Mouse (Mus musculus) CH12.LX (cell line): ENCODE measurements around the gene Dag1.

ENCODE experiments used
- CTCF ChIP-seq, 2 experiments: IDR thresholded peaks in 1 of 2; conservative IDR thresholded peaks in 1 of 2; 2 replicates each; pipeline ENCODE4 v1.5.1; 2011 to 2012; ENCODE audit warnings: low read depth in 2 of 2, low read length in 2 of 2, improper control_type of control experiment in 1 of 2, inconsistent platforms in 1 of 2, mild to moderate bottlenecking in 1 of 2, moderate library complexity in 1 of 2
- EP300 ChIP-seq: IDR thresholded peaks from 2 replicates; pipeline ENCODE4 v1.6.1; 2011; ENCODE audit warnings: low read length, improper control_type of control experiment
- HCFC1 ChIP-seq: IDR thresholded peaks from 2 replicates; pipeline ENCODE4 v1.6.1; 2012; ENCODE audit warnings: low read depth, mild to moderate bottlenecking, inconsistent platforms, low read length, improper control_type of control experiment
- KAT2A ChIP-seq: IDR thresholded peaks from 2 replicates; pipeline ENCODE4 v1.6.1; 2012; ENCODE audit warnings: low read length, improper control_type of control experiment, inconsistent platforms; ENCODE audit not compliant: insufficient replicate concordance
- MAX ChIP-seq: IDR thresholded peaks from 2 replicates; pipeline ENCODE4 v1.6.1; 2011; ENCODE audit warnings: low read length, improper control_type of control experiment
- MEF2A ChIP-seq: IDR thresholded peaks from 2 replicates; pipeline ENCODE4 v1.6.1; 2014; ENCODE audit warnings: low read depth, mild to moderate bottlenecking, inconsistent platforms, low read length, improper control_type of control experiment, borderline replicate concordance
- NRF1 ChIP-seq: IDR thresholded peaks from 2 replicates; pipeline ENCODE4 v1.6.1; 2014; ENCODE audit warnings: low read depth, mild to moderate bottlenecking, inconsistent platforms, low read length, improper control_type of control experiment, moderate library complexity
- PAX5 ChIP-seq: IDR thresholded peaks from 2 replicates; pipeline ENCODE4 v1.6.1; 2012; ENCODE audit warnings: low read length, inconsistent platforms, mixed read lengths
- POLR2A ChIP-seq: IDR thresholded peaks from 2 replicates; pipeline ENCODE4 v1.6.1; 2011; ENCODE audit warnings: low read depth, mild to moderate bottlenecking, improper control_type of control experiment, low read length

DNA sequence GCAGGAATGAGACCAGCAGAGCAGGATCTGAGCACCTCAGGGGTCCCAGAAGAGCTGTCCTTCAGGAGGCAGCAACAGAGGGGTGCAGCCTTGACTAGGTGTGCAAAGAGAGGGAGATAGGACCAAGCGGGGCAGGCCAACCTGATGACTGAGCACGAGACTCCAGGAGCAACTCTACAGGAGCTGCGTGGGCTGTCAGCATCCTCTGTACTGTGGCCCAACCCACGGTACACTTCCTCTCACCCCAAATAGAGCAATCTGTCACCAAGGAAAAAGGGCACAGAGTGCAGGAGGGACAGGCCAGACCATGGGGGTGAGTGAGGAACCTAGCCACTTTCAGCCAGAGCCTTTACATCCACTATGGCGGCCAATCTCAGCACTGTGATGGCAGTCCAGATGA, 107.0 kb downstream of the Dag1 start:
- TF ChIP-seq NRF1: no peak
- TF ChIP-seq HCFC1: no peak
- TF ChIP-seq CTCF (conservative IDR thresholded peaks at IDR 0.05 in 1 of 2, IDR thresholded peaks at IDR 0.05 in 1 of 2; ENCODE audit: low read depth in 2 of 2, low read length in 2 of 2): no peak
- no peak for TF ChIP-seq POLR2A
- no peak for TF ChIP-seq MEF2A
- no peak for TF ChIP-seq PAX5
- TF ChIP-seq KAT2A: no peak
- no peak for TF ChIP-seq EP300
- no peak for TF ChIP-seq MAX
